Mouse (Mus musculus) brown adipose tissue, adult 24 weeks (tissue): Measurements from ENCODE around the gene Trank1. TPM values are rescaled to one million over a fixed set of nuclear protein-coding genes. Genes with fewer than 3 reads are reported as not detected.

ENCODE experiments used
- H3K27ac ChIP-seq: fragments of 200-500 bp; replicated peaks from 2 replicates; pipeline ENCODE4 v1.5.1; 2012; ENCODE audit warnings: low read depth, mild to moderate bottlenecking, low read length
- H3K4me1 ChIP-seq: fragments of 200-500 bp; 2 replicates; pipeline ENCODE4 v1.6.1; 2012; ENCODE audit warnings: low read length, mixed read lengths; ENCODE audit not compliant: control insufficient read depth, insufficient read depth, insufficient read length
- H3K4me3 ChIP-seq: fragments of 200-500 bp; 2 replicates; pipeline ENCODE4 v1.5.1; 2012; ENCODE audit warnings: low read depth, mild to moderate bottlenecking, low read length, moderate library complexity; ENCODE audit not compliant: insufficient read depth
- polyA plus RNA-seq: library from polyadenylated mRNA; stranded (reverse); fragments of >200 nt; gene quantifications from 2 replicates; pipeline ENCODE4 v1.2.4, GENCODE M21; 2012; ENCODE audit not compliant: missing spikeins, insufficient read depth, insufficient read length

Trank1 gene
- polyA plus RNA-seq, 1 experiment = not detected

DNA sequence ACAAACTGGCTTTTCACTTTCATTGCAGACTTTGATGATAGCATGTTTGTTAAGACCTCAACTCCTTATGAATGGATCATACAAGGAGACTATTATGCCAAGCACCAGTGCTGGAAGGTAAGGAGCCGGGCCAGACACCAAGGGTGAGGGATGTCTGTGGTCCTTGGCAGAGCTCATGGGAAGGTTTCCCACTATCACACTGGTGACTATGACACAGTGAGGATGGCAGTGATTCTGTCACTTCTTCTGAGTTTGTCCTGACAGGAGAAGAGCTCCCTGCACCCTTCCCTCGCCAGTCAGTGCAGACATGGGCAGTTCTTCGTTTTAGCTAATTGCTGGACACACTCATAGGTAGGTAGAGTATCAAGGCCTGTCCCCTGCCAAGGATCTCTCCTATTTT is 71.5 kb downstream of the Trank1 start:
- Histone ChIP-seq H3K27ac (no peak overlapping the region), H3K4me3 (no peak overlapping the region), H3K4me1 (peaks cover 2% of the 10 kb centered on the region; the same call in 1 of the 2 replicates)

DNA sequence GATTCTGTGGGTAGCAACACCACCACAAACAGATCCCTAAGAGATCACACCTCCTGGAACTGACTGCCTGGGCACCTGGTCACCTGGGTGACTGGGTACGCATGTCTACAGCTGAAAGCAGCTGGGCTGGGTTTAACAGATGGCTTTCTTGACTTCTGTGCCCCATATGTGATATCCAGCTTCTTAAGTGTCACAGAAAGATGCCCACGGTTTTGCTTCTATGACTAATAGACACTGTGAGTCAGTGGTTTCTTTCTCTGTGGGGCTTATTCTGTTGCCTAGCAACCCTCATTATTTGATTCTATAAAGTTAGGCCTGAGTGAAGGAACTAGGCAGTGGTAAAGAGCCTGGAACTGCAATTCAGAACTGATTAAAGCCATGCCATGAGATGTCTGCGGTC is 72.2 kb downstream of the Trank1 start:
- H3K4me3 ChIP-seq = no peak overlapping the region
- H3K4me1 ChIP-seq = peaks cover 2% of the 10 kb centered on the region; the same call in 1 of the 2 replicates

DNA sequence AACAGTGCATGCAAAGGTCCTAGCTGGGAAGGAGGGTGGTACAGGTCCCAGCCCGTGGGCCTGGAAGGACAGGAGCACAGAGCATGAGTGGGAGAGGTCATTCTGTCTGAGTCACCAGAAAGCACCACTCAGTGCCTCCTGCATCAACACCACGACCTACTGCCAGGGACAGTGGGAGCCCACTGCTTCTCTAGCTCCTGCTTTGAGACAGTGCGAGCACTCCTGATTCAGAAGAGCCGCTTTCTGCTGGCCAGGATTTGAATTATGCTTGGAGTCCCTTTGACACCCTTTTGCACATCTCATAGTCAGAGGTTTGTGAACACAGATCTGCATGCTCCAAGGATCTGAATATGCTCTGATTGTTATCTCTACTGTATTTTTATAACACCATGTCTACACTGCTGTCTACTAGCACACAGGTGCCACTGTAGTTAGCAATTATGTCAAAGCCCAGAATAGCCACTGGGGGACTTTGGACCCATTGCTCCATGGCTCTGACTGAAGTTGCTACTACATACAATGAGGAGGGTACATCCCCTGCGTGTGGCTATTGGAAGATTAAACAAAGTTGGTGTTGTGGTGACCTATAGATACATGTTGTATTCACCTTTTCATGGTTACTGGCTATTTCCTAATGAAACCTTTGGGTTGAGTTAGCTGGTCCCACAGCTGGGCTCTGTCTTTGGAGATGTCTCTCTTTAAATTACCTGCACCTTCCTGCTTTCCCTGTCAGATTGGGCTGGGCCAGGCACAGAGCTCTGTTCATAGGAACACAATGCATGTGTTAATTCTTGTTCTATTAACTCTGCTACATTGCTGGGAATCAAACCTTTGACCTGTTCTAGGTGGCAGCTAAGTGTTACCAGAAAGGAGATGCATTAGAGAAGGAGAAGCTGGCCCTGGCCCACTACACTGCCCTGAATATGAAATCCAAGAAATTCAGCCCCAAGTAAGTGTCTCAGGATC is 74.3 kb downstream of the Trank1 start:
- Histone ChIP-seq H3K4me1 (peaks cover 2% of the 10 kb centered on the region; the same call in 1 of the 2 replicates), H3K27ac (no peak overlapping the region), H3K4me3 (no peak overlapping the region)

More for the DNA sequence above, 72.2 kb downstream of the Trank1 start:
- H3K27ac ChIP-seq = no peak overlapping the region

DNA sequence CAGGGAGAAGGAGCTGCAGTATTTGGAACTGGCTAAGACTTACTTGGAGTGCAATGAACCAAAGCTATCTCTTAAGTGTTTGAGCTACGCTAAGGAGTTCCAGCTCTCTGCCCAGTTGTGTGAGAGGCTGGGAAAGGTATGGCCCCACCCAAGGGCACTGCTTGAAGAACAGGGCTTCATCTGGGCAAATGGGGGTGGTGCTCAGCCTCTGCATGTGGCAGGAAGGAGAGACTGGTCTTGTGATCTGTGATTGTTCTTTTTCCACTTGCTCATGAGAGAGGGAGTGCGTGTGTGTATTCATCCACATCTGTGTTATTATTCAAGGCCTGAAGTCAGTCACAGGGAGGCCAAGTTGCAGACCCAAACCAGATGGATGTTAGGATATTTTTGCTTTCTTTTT is 75.0 kb downstream of the Trank1 start:
- Histone ChIP-seq H3K27ac (no peak overlapping the region), H3K4me1 (peaks cover 2% of the 10 kb centered on the region; the same call in 1 of the 2 replicates)

DNA sequence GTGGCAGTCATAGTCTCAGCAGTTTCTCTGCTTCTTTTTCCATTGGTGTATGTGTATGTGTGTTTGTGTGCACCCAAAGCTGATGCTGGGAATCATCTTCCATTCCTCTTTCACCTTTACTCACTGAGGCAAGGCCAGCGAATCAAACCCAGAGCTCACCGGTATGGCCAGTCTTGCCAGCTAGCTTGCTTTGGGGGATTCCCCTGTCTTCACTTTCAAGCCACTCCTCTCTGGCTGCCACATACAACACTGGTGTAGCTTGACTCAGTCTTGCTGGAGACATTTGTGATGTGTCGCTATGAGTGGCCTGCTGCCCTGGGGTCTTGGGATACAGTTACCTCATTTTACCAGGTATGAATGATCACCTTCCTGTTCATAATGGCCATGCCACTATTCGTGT is 76.0 kb downstream of the Trank1 start:
- Histone ChIP-seq H3K27ac (no peak overlapping the region), H3K4me3 (no peak overlapping the region), H3K4me1 (peaks cover 2% of the 10 kb centered on the region; the same call in 1 of the 2 replicates)

More for the DNA sequence above, 75.0 kb downstream of the Trank1 start:
- H3K4me3 ChIP-seq = no peak overlapping the region

DNA sequence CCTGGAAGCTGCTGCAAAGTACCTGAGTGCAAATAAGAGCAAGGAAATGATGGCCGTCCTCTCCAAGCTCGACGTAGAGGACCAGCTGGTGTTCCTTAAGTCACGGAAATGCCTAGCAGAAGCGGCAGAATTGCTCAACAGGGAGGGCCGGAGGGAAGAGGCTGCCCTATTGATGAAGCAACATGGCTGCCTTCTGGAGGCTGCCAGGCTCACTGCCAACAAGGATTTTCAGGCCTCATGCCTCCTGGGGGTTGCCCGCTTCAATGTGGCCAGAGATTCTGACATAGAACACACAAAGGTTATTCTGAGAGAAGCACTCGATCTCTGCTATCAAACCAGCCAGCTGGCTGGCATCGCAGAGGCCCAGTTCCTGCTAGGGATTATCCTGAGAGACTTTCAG is 78.5 kb downstream of the Trank1 start:
- no peak overlapping the region for H3K27ac ChIP-seq
- H3K4me1 ChIP-seq = peaks cover 2% of the 10 kb centered on the region; the same call in 1 of the 2 replicates
- no peak overlapping the region for H3K4me3 ChIP-seq

DNA sequence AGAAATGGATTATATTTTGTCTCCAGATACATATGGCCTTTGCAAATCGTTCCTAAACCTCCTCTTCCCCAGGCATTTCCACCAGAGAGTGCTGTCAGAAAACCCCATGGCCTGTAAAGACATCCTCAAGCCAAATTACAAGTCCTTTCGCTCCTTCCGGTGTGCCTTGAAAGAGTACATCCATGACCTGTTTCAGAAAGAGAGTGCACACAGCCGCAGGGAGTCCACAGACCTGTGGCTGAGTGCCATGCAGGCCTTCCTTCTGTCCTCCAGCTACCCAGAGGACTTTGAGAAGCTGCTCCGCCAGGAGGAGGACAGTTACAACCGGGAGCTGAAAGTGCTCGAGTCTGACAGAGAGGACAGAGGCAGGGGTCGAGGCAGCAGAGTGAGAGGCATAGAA is 79.5 kb downstream of the Trank1 start:
- no peak overlapping the region for H3K4me3 ChIP-seq
- peaks cover 2% of the 10 kb centered on the region; the same call in 1 of the 2 replicates for H3K4me1 ChIP-seq
- no peak overlapping the region for H3K27ac ChIP-seq

DNA sequence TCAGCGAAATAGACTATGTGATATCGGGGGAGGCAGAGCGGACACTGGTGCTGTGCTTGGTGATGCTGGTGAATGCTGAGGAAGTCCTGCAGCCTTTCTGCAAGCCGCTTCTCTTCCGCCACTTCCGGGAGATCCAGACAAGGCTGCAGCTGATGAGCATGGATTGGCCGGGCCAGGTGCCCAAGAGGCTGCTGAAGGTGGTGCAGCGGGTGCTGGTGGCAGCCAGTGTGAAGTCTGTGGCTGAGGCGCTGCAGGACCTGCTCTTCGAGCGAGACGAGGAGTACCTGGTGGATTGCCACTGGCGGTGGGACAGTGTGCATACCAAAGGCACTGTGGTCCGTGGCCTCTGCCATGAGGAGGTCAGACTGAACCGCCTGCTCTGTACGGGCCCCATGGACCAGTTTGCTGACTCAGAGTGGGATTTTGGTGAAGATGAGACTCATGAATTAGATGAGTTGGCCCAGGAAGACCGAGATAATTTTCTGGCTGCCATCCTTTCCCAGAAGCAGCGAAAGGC is 80.4 kb downstream of the Trank1 start:
- H3K4me1 ChIP-seq = no peaks in the 10 kb centered on the region
- H3K27ac ChIP-seq = no peak overlapping the region
- no peak overlapping the region for H3K4me3 ChIP-seq

DNA sequence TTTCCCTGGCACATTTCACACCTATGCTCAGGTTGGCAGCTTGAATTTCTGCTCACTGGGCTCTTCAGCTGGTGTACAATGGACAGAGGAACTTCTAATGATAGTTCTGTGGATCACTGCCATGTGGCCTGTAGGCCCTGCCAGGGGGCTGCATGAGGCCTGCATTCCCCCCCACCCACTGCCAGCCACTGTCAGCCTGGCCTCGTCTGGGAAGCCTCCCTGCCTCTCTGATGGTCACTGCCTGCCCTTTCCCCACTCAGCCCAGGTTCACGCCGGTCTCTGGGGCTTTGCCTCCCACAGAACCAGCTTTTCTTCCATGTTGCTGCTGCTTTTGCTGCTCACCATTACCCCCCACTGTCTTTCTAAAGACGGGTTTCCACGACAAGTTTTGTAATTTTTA is 83.7 kb downstream of the Trank1 start:
- H3K27ac ChIP-seq = no peak overlapping the region
- no peaks in the 10 kb centered on the region for H3K4me1 ChIP-seq
- H3K4me3 ChIP-seq = no peak overlapping the region

DNA sequence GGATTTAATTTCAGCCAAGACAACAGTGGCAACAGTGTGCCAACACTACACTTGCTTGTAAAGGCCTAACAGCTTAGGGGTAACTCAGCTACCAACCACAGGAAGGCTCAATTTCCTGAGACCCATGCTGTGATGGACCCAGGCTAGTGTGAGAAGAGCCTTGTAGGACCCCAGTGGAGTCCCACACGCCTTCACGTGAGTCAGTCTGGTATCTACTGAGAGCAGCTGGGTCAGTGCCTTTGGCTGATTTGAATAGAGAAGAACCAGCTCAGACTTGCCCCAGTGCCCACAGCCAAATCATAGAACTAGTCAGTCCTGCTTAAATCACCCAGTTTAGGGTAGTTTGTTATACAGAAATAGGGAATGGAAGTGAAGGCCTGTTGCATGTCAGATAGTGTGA is 86.5 kb downstream of the Trank1 start:
- H3K27ac ChIP-seq = no peak overlapping the region
- no peaks in the 10 kb centered on the region for H3K4me1 ChIP-seq
- no peak overlapping the region for H3K4me3 ChIP-seq

DNA sequence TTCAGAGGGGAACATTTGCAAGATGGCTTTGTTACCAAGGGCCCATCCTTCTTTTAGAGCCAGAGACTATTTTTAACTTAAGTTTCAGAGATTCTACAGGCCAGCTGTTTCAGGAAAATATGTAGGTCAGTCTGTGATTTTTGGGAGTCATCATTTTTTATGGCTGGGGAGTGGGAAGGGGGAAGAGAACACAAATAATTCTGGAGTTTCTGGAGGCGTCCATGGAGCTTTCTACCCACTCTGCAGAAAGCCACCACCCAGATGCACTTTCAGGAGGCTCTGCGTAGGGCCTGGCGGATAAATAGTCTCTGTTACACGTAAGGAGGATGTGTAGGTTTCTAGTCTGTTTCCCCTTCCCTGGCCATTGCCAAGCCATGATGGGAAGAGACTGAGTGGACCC is 88.5 kb downstream of the Trank1 start:
- no peaks in the 10 kb centered on the region for H3K4me1 ChIP-seq
- no peak overlapping the region for H3K27ac ChIP-seq
- no peak overlapping the region for H3K4me3 ChIP-seq

DNA sequence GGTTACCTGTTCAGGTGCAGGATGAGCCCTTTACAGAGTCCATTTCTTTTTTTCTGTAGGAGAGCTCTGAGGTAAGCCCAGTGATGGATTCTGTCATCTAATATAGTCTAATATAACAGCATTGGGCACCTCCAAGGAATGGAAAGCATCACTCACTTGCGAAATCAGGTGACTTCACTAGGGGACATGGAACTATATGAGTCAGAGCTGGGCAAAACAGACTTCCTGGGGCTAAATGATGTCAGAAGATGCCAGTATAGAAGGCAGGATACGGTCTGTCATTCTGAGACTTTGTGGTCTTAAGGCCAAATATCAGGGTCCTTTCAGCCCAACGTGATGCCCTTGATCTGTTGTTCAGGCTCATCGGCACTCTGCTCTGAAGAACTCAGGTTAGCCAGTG is 91.6 kb downstream of the Trank1 start:
- H3K4me3 ChIP-seq = no peak overlapping the region
- no peaks in the 10 kb centered on the region for H3K4me1 ChIP-seq
- no peak overlapping the region for H3K27ac ChIP-seq

DNA sequence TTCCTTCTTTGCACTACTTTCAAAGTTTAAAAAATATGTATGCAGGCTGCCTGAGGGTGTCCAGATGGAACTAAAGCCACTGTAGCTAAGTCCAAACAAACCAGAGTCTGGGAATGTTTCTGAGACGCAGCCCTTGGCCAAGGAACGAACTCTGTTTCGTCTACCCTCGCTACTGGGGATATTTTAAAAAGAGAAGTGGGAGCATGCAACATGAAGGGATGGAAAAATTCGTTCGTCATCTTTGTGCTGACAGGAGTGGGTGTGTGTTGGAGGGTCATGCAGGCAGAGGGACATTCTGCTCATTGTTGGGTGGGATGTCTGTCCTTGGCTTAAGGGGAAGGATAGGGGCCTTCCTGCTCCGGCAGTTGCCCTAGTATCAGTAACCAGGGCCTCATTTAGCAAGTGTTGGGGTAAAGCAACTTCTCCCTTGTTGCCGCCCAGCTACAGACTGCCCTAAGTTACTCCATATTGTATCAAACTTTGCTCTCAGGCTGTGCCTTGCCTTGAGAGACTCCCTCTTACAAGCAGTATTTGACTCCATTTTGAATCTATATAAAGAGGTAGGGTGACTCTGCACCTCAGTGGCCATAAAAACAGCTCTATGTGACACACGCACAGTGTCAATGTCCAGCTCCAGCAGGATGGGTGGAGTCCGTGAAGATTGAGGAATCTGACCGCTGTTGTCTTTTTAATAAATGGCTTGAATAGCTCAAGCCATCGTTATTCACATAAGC is 93.0 kb downstream of the Trank1 start:
- Histone ChIP-seq H3K4me1 (no peaks in the 10 kb centered on the region), H3K4me3 (no peak overlapping the region), H3K27ac (no peak overlapping the region)

DNA sequence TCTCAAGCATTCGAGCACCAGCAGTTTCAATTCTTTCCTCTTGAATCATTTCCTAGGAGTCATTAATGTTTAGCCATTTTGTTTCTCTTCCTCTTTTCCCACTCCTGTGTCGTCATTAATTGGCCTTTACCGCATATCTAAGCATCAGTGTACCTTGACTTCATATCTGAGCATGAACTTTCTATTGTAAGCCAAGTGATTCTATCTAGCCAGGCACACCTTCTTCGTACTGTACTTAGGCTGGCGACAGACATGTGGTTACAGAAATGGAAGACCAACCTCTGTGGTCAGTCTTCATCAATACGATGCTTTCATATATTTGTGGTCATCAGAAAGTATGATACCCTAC is 93.5 kb downstream of the Trank1 start:
- no peak overlapping the region for H3K4me3 ChIP-seq
- H3K4me1 ChIP-seq = no peaks in the 10 kb centered on the region
- H3K27ac ChIP-seq = no peak overlapping the region

DNA sequence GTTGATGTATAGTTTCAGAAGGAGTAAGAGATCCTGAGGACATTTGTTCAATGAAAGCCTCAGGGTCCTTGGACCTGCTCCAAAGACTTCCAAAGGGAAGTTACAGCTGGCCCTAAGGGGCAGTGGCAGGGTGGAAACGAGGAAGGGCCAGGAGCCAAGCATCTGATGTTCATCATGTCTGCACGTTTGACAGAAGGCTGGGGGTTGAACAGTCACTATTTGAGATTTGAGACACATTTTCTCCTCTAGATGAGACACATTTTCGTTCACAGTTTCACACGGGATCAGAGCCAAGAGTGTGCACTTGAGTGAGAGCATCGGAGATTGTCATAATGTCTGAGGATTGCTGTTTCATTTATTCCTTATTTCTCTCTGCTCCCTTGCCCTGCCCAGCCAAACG is 96.5 kb downstream of the Trank1 start:
- no peak overlapping the region for H3K27ac ChIP-seq
- H3K4me3 ChIP-seq = no peak overlapping the region
- H3K4me1 ChIP-seq = no peaks in the 10 kb centered on the region
